Mouse (Mus musculus) heart, embryonic 10.5 days (tissue): ENCODE results near the gene Plcz1. TPM values are rescaled to one million over a fixed set of nuclear protein-coding genes. Genes with fewer than 3 reads are reported as not detected.

Experiments
- DNase-seq: peaks from one replicate; pipeline ENCODE4 v3.0.0-alpha.2; 2017; ENCODE audit warnings: low spot score
- H3K27ac ChIP-seq: fragments of 300-500 bp; sonication (generic); 2 replicates; pipeline ENCODE4 v1.5.1; 2016; ENCODE audit warnings: mild to moderate bottlenecking
- H3K27me3 ChIP-seq: fragments of 300-500 bp; sonication (generic); 2 replicates; pipeline ENCODE4 v1.6.1; 2016; ENCODE audit warnings: mild to moderate bottlenecking; ENCODE audit not compliant: poor library complexity, insufficient read depth, severe bottlenecking
- H3K36me3 ChIP-seq: fragments of 300-500 bp; sonication (generic); 2 replicates; pipeline ENCODE4 v1.6.1; 2016; ENCODE audit warnings: mild to moderate bottlenecking, moderate library complexity
- H3K4me1 ChIP-seq: fragments of 300-500 bp; sonication (generic); 2 replicates; pipeline ENCODE4 v1.6.1; 2016; ENCODE audit warnings: mild to moderate bottlenecking
- H3K4me3 ChIP-seq: fragments of 300-500 bp; sonication (generic); 2 replicates; pipeline ENCODE4 v1.5.1; 2016; ENCODE audit warnings: mild to moderate bottlenecking, moderate library complexity
- H3K9me3 ChIP-seq: fragments of 300-500 bp; sonication (generic); 2 replicates; pipeline ENCODE4 v1.6.1; 2016; ENCODE audit warnings: mild to moderate bottlenecking, moderate library complexity
- WGBS: fragments of 180-500 bp; shearing (Covaris S2); methylation state at CpG from one replicate; pipeline ENCODE4 v1.1.7; 2016; 5-methylcytosine and 5-hydroxymethylcytosine counted together
- polyA plus RNA-seq: library from polyadenylated mRNA; unstranded; fragments of >200 nt; fragmentation: Nextera tagmentation; extraction: Ambion mirVana; gene quantifications from 2 replicates; pipeline ENCODE4 v1.2.1, GENCODE M21; 2016

The Plcz1 gene
- polyA plus RNA-seq, 1 experiment from 2014 or later: not detected

DNA sequence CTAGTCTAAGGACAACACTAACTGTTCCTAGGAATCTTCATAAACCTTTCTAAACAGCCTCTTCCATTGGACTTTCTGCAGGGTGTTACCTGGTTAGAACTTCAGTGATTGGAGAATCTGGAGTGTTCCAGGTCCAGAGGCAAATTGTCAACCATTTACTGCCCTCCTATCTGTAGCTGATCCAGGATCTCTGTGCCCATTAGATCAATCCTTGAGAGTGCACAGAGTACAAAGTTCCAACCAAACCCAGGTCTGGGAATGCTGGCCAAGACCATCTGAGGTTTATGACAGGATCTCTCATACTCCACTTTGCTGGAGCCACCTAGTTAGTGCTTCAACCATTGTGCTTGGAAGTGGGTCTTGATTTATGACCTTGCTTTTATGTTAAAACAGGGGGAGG, 60.2 kb downstream of the Plcz1 start:
- Histone ChIP-seq H3K27ac (no peak overlapping the region), H3K9me3 (no peaks in the 10 kb centered on the region), H3K4me1 (no peaks in the 10 kb centered on the region)

DNA sequence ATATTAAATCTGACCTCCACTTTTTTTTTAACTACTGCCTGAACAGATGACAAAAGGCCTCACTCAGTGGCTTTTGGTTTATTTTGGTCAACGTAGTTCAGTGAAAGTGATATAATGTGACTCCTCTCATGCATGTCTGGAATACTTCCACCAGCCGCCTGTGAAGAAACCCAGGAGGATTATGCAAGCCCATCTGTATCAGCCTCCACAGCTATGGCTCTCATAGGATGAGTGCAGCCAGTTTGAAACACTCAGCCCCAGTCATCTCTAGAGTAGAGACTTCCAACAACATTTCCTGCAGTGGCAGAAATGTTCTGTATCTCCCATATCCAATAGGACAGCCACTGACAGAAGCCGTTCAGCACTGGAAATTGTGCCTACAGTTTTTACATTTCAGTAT, 63.1 kb downstream of the Plcz1 start:
- Histone ChIP-seq H3K4me1 (no peaks in the 10 kb centered on the region), H3K27ac (no peak overlapping the region), H3K4me3 (no peak overlapping the region), H3K36me3 (no peaks in the 10 kb centered on the region), H3K9me3 (no peaks in the 10 kb centered on the region), H3K27me3 (no peaks in the 10 kb centered on the region)
- no peak for DNase-seq
- 41% methylated on average over 3 of the region's 3 CpGs for WGBS

More for the DNA sequence above, 60.2 kb downstream of the Plcz1 start:
- no peak for DNase-seq
- Histone ChIP-seq H3K36me3 (no peaks in the 10 kb centered on the region), H3K27me3 (no peaks in the 10 kb centered on the region), H3K4me3 (no peak overlapping the region)

DNA sequence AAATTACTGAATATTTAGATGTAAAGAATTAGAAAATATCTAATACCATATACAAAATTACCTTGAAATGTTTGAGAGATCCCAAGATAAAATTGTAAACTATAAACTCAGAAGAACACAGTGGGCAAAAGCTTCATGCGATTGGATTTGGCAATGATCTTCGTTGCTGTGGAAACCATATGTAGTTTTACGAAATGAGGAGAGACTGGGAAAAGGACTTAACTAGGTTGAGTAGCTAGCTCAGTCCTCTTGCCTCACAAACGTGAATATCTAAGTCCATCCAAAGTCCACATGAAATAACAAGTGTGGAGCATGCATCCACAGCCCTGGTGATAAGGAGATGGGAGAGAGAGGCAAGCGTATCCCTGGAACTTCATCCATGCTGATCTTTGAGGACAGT, 66.6 kb downstream of the Plcz1 start:
- Histone ChIP-seq H3K27ac (no peak overlapping the region), H3K36me3 (no peaks in the 10 kb centered on the region), H3K9me3 (no peaks in the 10 kb centered on the region), H3K4me3 (no peak overlapping the region), H3K27me3 (no peaks in the 10 kb centered on the region), H3K4me1 (no peaks in the 10 kb centered on the region)
- DNase-seq: no peak
- WGBS: 80% methylated on average over 5 of the region's 5 CpGs

DNA sequence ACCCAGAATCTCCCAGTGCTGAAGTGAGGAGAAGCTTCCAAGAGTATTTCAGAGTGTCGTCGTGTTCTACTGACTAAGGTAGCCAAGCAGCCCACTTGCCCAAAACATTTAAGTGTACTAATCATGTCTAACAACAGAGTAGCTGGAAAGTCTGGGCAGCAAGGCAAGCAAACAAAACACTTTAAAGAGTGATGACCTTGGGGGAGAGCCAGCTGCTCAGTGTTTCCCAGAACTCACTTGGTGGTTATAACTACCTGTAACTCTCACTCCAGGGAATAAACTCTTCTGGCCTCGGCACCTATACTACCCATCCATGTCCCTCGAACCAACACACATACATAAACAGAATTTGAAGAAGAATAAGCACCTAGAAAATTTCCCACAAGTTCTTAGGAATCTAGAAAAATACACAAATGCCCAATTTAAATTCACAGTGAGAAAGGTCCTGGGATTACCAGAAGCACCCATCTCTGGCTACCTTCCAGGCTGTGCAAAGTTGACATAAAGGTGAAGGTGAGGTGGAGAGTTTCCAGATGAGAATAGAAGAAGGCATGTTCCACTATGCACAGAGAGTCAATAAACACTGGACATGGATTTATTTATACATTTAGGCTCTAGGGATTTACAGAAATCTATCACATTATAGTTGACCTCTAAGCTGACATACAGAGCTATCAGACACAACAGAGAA, 69.5 kb downstream of the Plcz1 start:
- no peaks in the 10 kb centered on the region for H3K4me1 ChIP-seq
- 72% methylated on average over 4 of the region's 4 CpGs for WGBS

DNA sequence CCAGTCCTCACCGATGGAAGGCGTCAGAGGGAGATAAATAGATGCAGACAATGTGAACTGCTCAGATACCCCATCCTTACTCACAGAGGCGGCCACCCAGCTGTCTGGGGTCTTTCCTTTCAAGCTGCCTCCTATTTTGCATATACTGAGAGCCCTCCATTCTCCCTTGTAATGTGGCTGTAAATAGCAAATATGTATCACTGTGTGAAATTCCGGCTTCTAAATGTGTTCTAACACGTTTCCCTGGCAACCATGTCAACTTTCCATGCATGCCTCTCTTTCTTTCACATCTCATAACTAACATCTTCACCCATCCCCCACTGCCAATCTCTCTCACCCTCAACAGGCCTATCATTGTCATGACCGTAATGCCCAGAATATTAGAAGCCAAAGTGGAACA, 74.6 kb downstream of the Plcz1 start:
- H3K36me3 ChIP-seq: no peaks in the 10 kb centered on the region
- WGBS: 49% methylated on average over 6 of the region's 6 CpGs
- no peaks in the 10 kb centered on the region for H3K9me3 ChIP-seq
- no peak for DNase-seq
- H3K4me1 ChIP-seq: 0 out of 2 replicates have a peak, but pooled peaks cover 5% of the 10 kb centered on the region
- H3K27me3 ChIP-seq: no peaks in the 10 kb centered on the region
- no peak overlapping the region for H3K4me3 ChIP-seq
- no peak overlapping the region for H3K27ac ChIP-seq

More for the DNA sequence above, 69.5 kb downstream of the Plcz1 start:
- DNase-seq: no peak
- H3K27me3 ChIP-seq: no peaks in the 10 kb centered on the region
- no peaks in the 10 kb centered on the region for H3K9me3 ChIP-seq
- no peak overlapping the region for H3K4me3 ChIP-seq
- H3K27ac ChIP-seq: no peak overlapping the region
- no peaks in the 10 kb centered on the region for H3K36me3 ChIP-seq

DNA sequence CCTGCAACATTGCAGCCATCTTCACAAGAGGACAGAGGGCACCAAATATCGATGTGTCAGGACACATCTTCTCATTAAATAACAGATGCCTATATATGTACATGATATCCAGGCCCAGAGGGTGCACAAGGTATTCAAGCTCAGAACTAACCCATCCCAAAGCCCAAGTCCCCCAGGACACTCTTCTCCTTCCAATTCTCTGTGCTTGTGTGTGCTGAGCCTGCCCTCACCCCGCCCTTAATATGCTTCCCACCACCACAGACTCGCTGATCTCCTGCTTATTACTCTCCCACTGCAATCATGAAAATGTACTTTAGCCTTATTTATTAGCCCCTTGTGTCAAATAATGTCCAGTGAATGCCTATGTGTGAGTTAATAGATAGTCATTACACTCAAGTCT, 76.4 kb downstream of the Plcz1 start:
- Histone ChIP-seq H3K36me3 (no peaks in the 10 kb centered on the region), H3K4me1 (0 out of 2 replicates have a peak, but pooled peaks cover 5% of the 10 kb centered on the region), H3K4me3 (no peak overlapping the region), H3K9me3 (no peaks in the 10 kb centered on the region), H3K27me3 (no peaks in the 10 kb centered on the region), H3K27ac (no peak overlapping the region)
- 76% methylated on average over 3 of the region's 3 CpGs for WGBS
- no peak for DNase-seq

DNA sequence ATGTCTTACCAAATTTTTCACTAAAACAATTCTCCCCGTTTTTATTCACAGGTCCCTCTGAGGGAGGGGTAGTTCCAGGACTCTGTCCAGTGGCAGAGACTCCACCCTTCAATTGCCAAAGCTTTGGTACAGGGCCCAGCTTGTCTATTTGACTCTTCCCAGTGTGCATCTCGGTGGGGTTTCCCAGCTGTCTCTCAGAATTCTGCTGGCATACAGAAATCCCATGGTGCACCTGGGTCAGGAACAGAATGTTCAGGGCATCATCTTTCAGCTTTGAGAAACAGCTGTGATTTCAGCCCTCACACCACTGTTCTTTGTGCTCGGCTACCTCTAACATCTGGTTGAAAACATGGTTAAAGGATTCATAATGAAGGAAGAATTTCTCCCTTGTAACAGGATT, 77.5 kb downstream of the Plcz1 start:
- no peaks in the 10 kb centered on the region for H3K9me3 ChIP-seq
- H3K27ac ChIP-seq: no peak overlapping the region
- DNase-seq: no peak
- WGBS: 77% methylated on average over 3 of the region's 3 CpGs
- H3K36me3 ChIP-seq: no peaks in the 10 kb centered on the region
- H3K27me3 ChIP-seq: no peaks in the 10 kb centered on the region
- no peak overlapping the region for H3K4me3 ChIP-seq
- 0 out of 2 replicates have a peak, but pooled peaks cover 5% of the 10 kb centered on the region for H3K4me1 ChIP-seq

DNA sequence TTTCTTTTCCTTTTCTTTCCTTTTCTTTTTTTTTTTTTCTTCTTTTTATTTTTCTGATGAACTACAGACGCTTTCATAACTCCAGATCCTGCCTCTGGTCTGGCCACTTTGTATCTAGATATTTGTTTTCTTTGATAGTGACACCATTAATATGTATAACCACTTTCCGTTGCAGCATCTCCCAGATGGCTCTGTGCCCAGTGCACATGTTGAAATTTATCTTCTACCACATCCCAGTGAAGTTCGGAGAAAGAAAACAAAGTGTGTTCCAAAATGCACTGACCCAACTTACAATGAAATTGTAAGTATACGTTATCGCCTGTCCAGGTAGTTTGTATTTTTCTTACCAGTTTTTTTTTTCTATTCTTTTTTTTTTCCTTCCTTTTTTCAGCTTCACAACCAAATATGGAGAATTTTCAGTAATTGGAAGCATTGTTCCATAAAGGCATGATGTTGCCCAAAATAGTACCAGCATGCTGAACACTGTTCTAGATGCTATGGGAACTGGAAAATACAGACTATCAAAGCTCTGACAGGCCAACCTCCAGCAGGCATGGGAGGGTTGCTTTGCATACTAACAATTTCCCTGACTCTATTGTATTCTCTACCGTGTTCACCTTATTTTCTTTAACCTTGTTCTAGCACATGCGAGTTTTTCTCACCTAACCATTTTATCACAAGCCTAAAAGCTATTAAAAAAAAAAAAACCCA, 83.6 kb downstream of the Plcz1 start:
- no peak overlapping the region for H3K27ac ChIP-seq
- WGBS: 76% methylated on average over 7 of the region's 7 CpGs

DNA sequence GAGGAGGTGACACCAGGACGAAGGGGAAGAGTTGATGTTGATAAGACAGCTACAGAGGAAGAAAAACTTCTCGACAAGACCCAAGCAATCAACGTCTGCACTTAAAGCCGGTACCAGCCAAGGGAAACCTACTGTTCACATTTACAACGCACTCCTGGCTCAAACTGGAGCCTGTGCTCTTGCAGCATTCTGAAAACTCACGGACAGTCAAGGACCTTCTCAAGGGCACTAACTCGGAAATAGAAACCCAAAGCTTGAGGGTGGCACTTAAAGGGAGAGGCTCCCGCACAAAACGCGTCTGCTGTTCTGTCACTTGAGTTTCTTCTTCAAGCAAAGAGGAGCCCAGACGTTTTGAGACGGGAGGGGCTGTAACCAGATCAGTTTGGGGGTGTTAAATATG, 87.7 kb downstream of the Plcz1 start:
- Histone ChIP-seq H3K4me1 (no peaks in the 10 kb centered on the region), H3K27ac (peak overlapping the region; percentile 62), H3K27me3 (no peaks in the 10 kb centered on the region), H3K4me3 (no peak overlapping the region), H3K9me3 (no peaks in the 10 kb centered on the region), H3K36me3 (no peaks in the 10 kb centered on the region)
- DNase-seq: no peak
- WGBS: 44% methylated on average over 12 of the region's 12 CpGs

More for the DNA sequence above, 83.6 kb downstream of the Plcz1 start:
- no peak for DNase-seq
- H3K4me3 ChIP-seq: no peak overlapping the region
- no peaks in the 10 kb centered on the region for H3K9me3 ChIP-seq
- no peaks in the 10 kb centered on the region for H3K36me3 ChIP-seq
- no peaks in the 10 kb centered on the region for H3K4me1 ChIP-seq
- no peaks in the 10 kb centered on the region for H3K27me3 ChIP-seq

DNA sequence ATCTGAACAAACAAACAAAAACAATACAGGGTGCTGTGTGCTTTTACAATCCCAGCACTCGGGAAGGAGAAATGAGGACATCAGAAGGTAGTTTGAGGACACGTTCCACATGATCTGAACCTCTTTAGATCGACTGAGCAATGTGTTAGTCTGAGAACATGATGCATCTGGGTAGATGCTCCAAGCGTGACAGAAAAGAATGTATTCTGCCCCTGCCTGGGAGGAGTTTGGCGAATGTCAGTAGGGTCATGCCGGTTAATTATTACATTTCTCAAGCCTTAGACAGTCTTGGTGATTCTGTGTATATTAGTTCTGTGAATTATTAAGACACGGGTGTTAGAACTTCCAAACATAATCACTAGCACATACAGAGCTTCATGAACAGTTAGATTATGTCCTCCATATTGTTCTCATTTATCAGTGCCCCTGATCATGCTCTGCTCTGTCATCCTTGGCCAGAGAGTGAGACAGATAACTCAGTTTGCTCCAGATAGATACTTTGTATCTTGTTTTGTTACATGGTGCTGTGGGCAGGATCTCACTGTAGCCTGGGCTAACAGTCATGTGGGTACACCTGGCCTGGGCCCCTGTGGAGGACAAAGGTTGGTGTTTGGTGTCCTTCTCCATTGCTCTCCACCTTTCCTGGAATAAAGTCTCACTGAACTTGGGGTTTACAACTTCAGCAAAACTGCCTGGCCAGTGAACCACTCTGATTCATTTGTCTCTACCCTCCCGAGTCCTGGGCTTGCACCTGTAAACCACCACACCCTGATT, 94.0 kb downstream of the Plcz1 start:
- Histone ChIP-seq H3K36me3 (no peaks in the 10 kb centered on the region), H3K9me3 (no peaks in the 10 kb centered on the region), H3K4me3 (no peak overlapping the region), H3K27ac (no peak overlapping the region), H3K27me3 (no peaks in the 10 kb centered on the region), H3K4me1 (no peaks in the 10 kb centered on the region)
- no peak for DNase-seq
- 83% methylated on average over 8 of the region's 8 CpGs for WGBS

Other genes starting within 250 kb of the Plcz1 start
- not detected in 2 replicates for gene Capza3, start 205 bp downstream of the Plcz1 start, polyA plus RNA-seq